Mouse (Mus musculus): ENCODE results near the gene Pitpnc1.

GRCm38 (mm10) chr11:107479862-107480203, 9.3 kb upstream of the Pitpnc1 start:
- no peak for TF ChIP-seq CTCF (IDR thresholded peaks at IDR 0.05; ENCODE audit: control insufficient read depth, insufficient read depth, insufficient read length)
- TF ChIP-seq FOSL1 (IDR thresholded peaks at IDR 0.05; ENCODE audit: insufficient read depth, low read length, poor library complexity, severe bottlenecking) = no peak
- TF ChIP-seq USF1 (IDR thresholded peaks at IDR 0.05; ENCODE audit: low read depth) = no peak
- no peak for TF ChIP-seq CEBPB (IDR thresholded peaks at IDR 0.05; ENCODE audit: low read depth)
- no peak for TF ChIP-seq MAX (IDR thresholded peaks at IDR 0.05)
- TF ChIP-seq MYOD1 (IDR thresholded peaks at IDR 0.05; ENCODE audit: control insufficient read depth, insufficient read length, low read depth) = no peak
- no peak for TF ChIP-seq MYOG (IDR thresholded peaks at IDR 0.05; ENCODE audit: control insufficient read depth, extremely low read depth, insufficient read length)

Measured in C2C12 (cell line).